Mouse (Mus musculus) thymus, adult 2 months (tissue): ENCODE results near the gene Sspn.

Experiments used
- CTCF ChIP-seq: fragments of 200-500 bp; IDR thresholded peaks from 2 replicates; pipeline ENCODE4 v1.5.1; 2012; ENCODE audit warnings: mild to moderate bottlenecking, control low read depth, low read length, moderate library complexity, borderline replicate concordance; ENCODE audit not compliant: control insufficient read depth, poor library complexity, insufficient read depth; ENCODE audit errors: extremely low read depth
- POLR2A ChIP-seq: fragments of 200-500 bp; IDR thresholded peaks from 2 replicates; pipeline ENCODE4 v1.6.1; 2012; ENCODE audit warnings: mild to moderate bottlenecking, low read length, control low read depth, moderate library complexity; ENCODE audit not compliant: control insufficient read depth, poor library complexity, insufficient read depth; ENCODE audit errors: extremely low read depth

- no peak for TF ChIP-seq POLR2A
- TF ChIP-seq CTCF = no peak
These were observed 50.9 kb downstream of the Sspn start for GRCm38 (mm10) chr6:145982335-145982734.
